Mouse (Mus musculus): ENCODE results near the gene Ptcd2.

Ptcd2 gene

GRCm38 (mm10) chr13:99369103-99369502, 24.6 kb upstream of the Ptcd2 start:
- DNase-seq (ENCODE audit: low read depth, low spot score), result no peak
- no peaks in the 10 kb centered on the region for H3K27me3 ChIP-seq (ENCODE audit: control insufficient read depth, insufficient read depth, low read length, poor library complexity, severe bottlenecking)
- no peaks in the 10 kb centered on the region for H3K36me3 ChIP-seq (ENCODE audit: control insufficient read depth, insufficient read depth, low read length, poor library complexity, severe bottlenecking)

GRCm38 (mm10) chr13:99367554-99368174, 23.2 kb upstream of the Ptcd2 start:
- Histone ChIP-seq H3K36me3 (ENCODE audit: control insufficient read depth, insufficient read depth, low read length, poor library complexity, severe bottlenecking) (peaks cover 3% of the 10 kb centered on the region), H3K27me3 (ENCODE audit: control insufficient read depth, insufficient read depth, low read length, poor library complexity, severe bottlenecking) (no peaks in the 10 kb centered on the region)
- no peak for DNase-seq (ENCODE audit: low read depth, low spot score)

- H3K36me3 ChIP-seq (ENCODE audit: control insufficient read depth, insufficient read depth, low read length, poor library complexity, severe bottlenecking), result peaks cover 3% of the 10 kb centered on the region
- no peaks in the 10 kb centered on the region for H3K27me3 ChIP-seq (ENCODE audit: control insufficient read depth, insufficient read depth, low read length, poor library complexity, severe bottlenecking)
- DNase-seq (ENCODE audit: low read depth, low spot score), result no peak
Observed at GRCm38 (mm10) chr13:99366422-99367175, 22.1 kb upstream of the Ptcd2 start.

- no peak for DNase-seq (ENCODE audit: low read depth, low spot score)
- H3K36me3 ChIP-seq (ENCODE audit: control insufficient read depth, insufficient read depth, low read length, poor library complexity, severe bottlenecking), result peaks cover 3% of the 10 kb centered on the region
Observed at GRCm38 (mm10) chr13:99363866-99364265, 19.4 kb upstream of the Ptcd2 start.

GRCm38 (mm10) chr13:99358921-99359320, 14.4 kb upstream of the Ptcd2 start:
- no peaks in the 10 kb centered on the region for H3K27me3 ChIP-seq (ENCODE audit: control insufficient read depth, insufficient read depth, low read length, poor library complexity, severe bottlenecking)
- DNase-seq (ENCODE audit: low read depth, low spot score), result no peak
- H3K36me3 ChIP-seq (ENCODE audit: control insufficient read depth, insufficient read depth, low read length, poor library complexity, severe bottlenecking), result peaks cover 3% of the 10 kb centered on the region

More at GRCm38 (mm10) chr13:99363866-99364265, 19.4 kb upstream of the Ptcd2 start:
- no peaks in the 10 kb centered on the region for H3K27me3 ChIP-seq (ENCODE audit: control insufficient read depth, insufficient read depth, low read length, poor library complexity, severe bottlenecking)

DNA sequence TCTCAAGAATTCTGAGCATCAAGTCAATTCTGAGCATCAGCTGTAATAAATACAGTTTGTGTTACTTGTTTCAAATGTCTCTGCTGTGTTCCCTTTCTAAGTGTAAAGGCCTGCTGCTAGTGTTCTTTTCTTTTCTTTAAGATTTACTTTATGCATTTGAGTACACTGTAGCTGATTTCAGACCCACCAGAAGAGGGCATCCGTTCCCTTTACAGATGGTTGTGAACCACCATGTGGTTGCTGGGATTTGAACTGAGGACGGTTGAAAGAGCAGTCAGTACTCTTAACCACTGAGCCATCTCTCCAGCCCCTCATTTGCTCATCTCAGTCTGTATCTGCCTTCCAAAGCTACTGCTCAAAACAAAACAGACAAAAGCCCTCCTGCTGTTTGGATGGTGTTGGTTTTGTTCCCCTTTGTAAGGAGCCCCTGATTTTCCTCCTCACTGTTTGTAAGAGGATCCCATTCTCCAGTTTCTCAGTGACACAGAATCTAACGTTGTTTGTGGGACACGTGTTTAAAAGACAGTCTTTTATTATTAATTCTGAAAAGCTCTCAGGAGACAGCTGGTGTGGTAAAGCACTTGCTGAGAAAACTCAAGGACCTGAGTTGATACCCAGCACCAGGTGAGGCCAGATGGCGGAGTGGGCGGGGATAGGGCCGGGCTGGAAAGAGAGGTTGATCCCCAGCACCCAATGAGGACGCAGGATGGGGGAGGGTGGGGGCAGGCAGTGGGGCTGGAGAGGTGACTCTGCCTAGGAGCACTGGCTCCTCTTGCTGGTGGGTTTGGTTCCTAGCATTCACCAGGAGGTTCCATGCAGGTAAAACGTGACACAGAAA, 12.1 kb upstream of the Ptcd2 start:
- DNase-seq (ENCODE audit: low read depth, low spot score), result no peak
- Histone ChIP-seq H3K36me3 (ENCODE audit: control insufficient read depth, insufficient read depth, low read length, poor library complexity, severe bottlenecking) (no peaks in the 10 kb centered on the region; the same call in 1 of the 2 replicates), H3K27me3 (ENCODE audit: control insufficient read depth, insufficient read depth, low read length, poor library complexity, severe bottlenecking) (no peaks in the 10 kb centered on the region)

GRCm38 (mm10) chr13:99355861-99356260, 11.4 kb upstream of the Ptcd2 start:
- no peak for DNase-seq (ENCODE audit: low read depth, low spot score)
- Histone ChIP-seq H3K27me3 (ENCODE audit: control insufficient read depth, insufficient read depth, low read length, poor library complexity, severe bottlenecking) (no peaks in the 10 kb centered on the region), H3K36me3 (ENCODE audit: control insufficient read depth, insufficient read depth, low read length, poor library complexity, severe bottlenecking) (no peaks in the 10 kb centered on the region; the same call in 1 of the 2 replicates)

GRCm38 (mm10) chr13:99355072-99355471, 10.6 kb upstream of the Ptcd2 start:
- Histone ChIP-seq H3K27me3 (ENCODE audit: control insufficient read depth, insufficient read depth, low read length, poor library complexity, severe bottlenecking) (no peaks in the 10 kb centered on the region), H3K36me3 (ENCODE audit: control insufficient read depth, insufficient read depth, low read length, poor library complexity, severe bottlenecking) (no peaks in the 10 kb centered on the region; the same call in 1 of the 2 replicates)
- no peak for DNase-seq (ENCODE audit: low read depth, low spot score)

DNA sequence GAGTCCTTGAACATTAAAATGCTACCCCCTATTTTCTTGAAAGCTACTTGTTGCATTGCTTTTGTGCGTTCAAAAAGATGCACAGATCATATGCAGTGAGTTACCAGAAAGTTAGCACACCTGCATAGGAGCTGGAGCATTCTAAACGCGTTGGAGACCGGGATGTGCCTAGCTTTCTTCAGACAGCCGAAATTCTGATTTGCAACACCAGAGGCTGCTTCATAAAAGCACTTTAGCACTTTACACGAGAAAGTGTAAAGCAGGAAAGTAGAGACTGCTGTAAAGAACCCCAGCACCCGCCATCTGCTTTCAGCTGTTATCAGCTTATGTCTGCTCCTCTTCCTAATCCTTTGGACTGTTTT, 9.0 kb upstream of the Ptcd2 start:
- no peaks in the 10 kb centered on the region for H3K27me3 ChIP-seq (ENCODE audit: control insufficient read depth, insufficient read depth, low read length, poor library complexity, severe bottlenecking)
- no peak for DNase-seq (ENCODE audit: low read depth, low spot score)
- H3K36me3 ChIP-seq (ENCODE audit: control insufficient read depth, insufficient read depth, low read length, poor library complexity, severe bottlenecking), result no peaks in the 10 kb centered on the region; the same call in none of the 2 replicates

DNA sequence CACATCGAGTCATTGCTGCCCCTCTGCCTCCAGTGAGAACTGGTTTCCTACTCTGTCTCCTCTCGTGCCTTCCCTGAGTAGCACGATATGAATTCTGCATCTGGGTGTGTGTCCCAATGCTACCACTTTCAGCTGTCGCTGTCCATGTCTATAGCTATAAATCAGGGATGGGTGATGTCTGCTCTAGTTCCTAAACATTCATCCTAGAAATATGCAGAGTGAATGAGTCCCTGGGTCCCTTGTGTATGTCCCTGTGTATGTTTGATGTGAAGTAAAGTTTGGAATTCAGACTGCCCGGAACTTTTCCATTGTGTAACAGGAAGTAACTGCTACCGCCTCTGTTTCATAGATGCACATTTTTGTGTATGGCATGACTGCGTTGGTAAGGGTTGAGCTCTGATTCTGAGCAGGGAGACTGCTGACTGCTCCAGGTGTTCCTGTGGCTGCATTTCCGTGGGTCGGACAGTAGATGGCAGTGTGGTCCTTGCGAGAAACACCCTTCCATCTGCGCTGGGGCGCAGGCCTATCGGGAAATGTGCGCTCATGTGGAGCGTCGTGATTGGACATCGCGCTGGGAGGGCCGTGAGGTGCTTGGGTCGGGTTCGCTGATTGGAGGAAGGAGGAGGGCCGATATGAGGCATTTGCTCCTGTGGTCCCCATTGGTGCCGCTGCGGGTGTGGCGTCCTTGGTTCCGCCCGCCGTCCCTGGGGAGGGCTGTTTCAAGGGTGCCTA, 8.4 kb upstream of the Ptcd2 start:
- no peaks in the 10 kb centered on the region for H3K27me3 ChIP-seq (ENCODE audit: control insufficient read depth, insufficient read depth, low read length, poor library complexity, severe bottlenecking)
- peak; percentile 99 for DNase-seq (ENCODE audit: low read depth, low spot score)
- no peaks in the 10 kb centered on the region; the same call in 1 of the 2 replicates for H3K36me3 ChIP-seq (ENCODE audit: control insufficient read depth, insufficient read depth, low read length, poor library complexity, severe bottlenecking)

DNA sequence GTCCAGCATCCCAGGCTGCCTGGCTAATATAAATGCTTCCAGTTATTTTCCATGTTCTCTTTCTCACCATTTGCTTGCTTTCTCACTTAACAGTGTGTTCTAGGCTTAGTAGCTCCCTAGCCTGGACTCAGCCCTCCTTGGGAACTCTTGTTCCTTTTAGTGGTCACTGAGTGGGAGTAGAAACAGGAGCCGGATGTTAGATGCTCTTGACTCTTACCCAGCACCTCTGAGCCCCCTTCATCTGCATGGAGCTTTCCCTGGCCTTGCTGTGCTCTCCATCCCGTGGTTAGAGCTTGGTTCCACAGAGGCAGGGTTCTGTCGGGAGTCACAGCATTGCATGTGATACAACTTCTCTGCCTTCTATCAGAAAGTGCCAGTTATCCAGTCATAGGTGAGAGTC, 7.1 kb upstream of the Ptcd2 start:
- no peak for DNase-seq (ENCODE audit: low read depth, low spot score)
- Histone ChIP-seq H3K27me3 (ENCODE audit: control insufficient read depth, insufficient read depth, low read length, poor library complexity, severe bottlenecking) (no peaks in the 10 kb centered on the region), H3K36me3 (ENCODE audit: control insufficient read depth, insufficient read depth, low read length, poor library complexity, severe bottlenecking) (no peaks in the 10 kb centered on the region; the same call in 1 of the 2 replicates)

DNA sequence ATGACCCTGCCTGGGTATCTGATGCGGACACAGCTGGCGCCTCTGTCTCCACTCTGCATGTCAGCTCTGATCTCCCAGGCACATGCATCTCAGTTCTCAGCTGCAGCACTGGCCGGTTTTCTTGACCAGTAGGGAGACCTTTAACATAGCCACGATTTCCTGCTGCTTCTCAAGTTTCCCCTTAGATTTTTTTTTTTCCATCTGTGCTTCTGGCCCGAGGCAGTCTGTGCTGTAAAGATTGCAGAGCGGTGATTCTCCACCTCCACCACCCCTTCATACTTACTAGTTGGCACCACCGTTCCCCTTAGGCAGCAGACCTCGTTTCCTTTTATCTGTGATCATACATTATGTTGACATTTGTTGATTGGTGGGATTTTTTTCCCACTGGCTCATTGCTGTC, 6.7 kb upstream of the Ptcd2 start:
- H3K36me3 ChIP-seq (ENCODE audit: control insufficient read depth, insufficient read depth, low read length, poor library complexity, severe bottlenecking), result no peaks in the 10 kb centered on the region; the same call in 1 of the 2 replicates
- no peak for DNase-seq (ENCODE audit: low read depth, low spot score)
- H3K27me3 ChIP-seq (ENCODE audit: control insufficient read depth, insufficient read depth, low read length, poor library complexity, severe bottlenecking), result no peaks in the 10 kb centered on the region

- H3K27me3 ChIP-seq (ENCODE audit: control insufficient read depth, insufficient read depth, low read length, poor library complexity, severe bottlenecking), result no peaks in the 10 kb centered on the region
Observed at GRCm38 (mm10) chr13:99350009-99350408, 5.5 kb upstream of the Ptcd2 start.

DNA sequence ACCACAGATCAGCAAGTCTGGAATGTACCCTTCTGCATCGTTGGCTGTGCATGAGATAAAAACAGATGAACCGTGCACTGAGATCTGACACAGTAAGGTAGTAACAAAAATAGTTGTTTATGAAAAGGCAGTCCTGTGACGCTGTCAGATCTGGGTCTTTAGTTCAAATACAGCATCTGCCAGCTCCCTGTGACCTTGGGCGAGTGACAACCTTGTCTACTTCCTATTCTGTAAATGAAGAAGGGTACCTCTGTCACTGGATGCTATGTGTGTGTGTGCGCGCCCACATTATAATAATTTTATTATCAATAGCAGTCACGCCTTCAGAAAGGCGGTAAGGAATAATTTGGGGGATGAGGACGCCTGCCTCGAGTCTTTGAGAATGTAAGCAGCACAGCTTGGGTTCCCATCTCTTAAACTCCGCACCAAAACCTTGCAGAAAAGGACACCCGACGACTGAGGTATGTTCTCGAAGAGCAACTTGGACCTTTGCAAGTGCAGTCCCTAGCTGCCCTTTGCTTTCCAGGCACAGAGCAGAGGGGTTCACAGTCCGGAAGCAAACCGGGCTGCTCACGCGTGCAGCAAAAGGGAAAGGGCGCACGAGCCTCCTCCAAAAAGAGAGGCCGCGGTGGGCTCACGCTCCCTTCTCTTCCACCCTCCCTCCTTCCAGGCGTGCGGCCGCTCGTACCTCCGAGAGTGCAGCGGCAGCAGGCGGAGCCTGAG, 468 bp downstream of the Ptcd2 start:
- Histone ChIP-seq H3K36me3 (ENCODE audit: control insufficient read depth, insufficient read depth, low read length, poor library complexity, severe bottlenecking) (peaks cover 2% of the 10 kb centered on the region), H3K27me3 (ENCODE audit: control insufficient read depth, insufficient read depth, low read length, poor library complexity, severe bottlenecking) (no peaks in the 10 kb centered on the region)
- peak; percentile 22 for DNase-seq (ENCODE audit: low read depth, low spot score)

More at GRCm38 (mm10) chr13:99350009-99350408, 5.5 kb upstream of the Ptcd2 start:
- no peak for DNase-seq (ENCODE audit: low read depth, low spot score)
- H3K36me3 ChIP-seq (ENCODE audit: control insufficient read depth, insufficient read depth, low read length, poor library complexity, severe bottlenecking), result no peaks in the 10 kb centered on the region; the same call in 1 of the 2 replicates

All from splenic B cell, adult 2 months (primary cell).